Mouse (Mus musculus) hindbrain, embryonic 15.5 days (tissue): ENCODE results near the gene Ptges2. TPM values are rescaled to one million over a fixed set of nuclear protein-coding genes. Genes with fewer than 3 reads are reported as not detected.
A peak's percentile ranks its signal among the peaks of the same experiment; 100 is the strongest.

Experiments
- ATAC-seq: fragments of 200-750 bp; cut with Nextera tagmentation; 2 replicates; pipeline ENCODE4 v1.8.0; 2017; ENCODE audit warnings: low read depth, moderate number of reproducible peaks, moderate TSS enrichment; ENCODE audit not compliant: low FRiP score
- H3K27ac ChIP-seq: fragments of 300-500 bp; sonication (generic); replicated peaks from 2 replicates; pipeline ENCODE4 v1.5.1; 2015; ENCODE audit warnings: mild to moderate bottlenecking, inconsistent platforms
- H3K27me3 ChIP-seq: fragments of 300-500 bp; sonication (generic); 2 replicates; pipeline ENCODE4 v1.6.1; 2015; ENCODE audit warnings: control low read depth, inconsistent platforms
- H3K36me3 ChIP-seq: fragments of 300-500 bp; sonication (generic); 2 replicates; pipeline ENCODE4 v1.6.1; 2015; ENCODE audit warnings: control low read depth, inconsistent platforms
- H3K4me1 ChIP-seq: fragments of 300-500 bp; sonication (generic); replicated peaks from 2 replicates; pipeline ENCODE4 v1.6.1; 2015; ENCODE audit warnings: control low read depth, inconsistent platforms
- H3K4me2 ChIP-seq: fragments of 300-500 bp; sonication (generic); 2 replicates; pipeline ENCODE4 v1.6.1; 2015; ENCODE audit warnings: moderate library complexity, mild to moderate bottlenecking, inconsistent platforms
- H3K4me3 ChIP-seq: fragments of 300-500 bp; sonication (generic); 2 replicates; pipeline ENCODE4 v1.5.1; 2015; ENCODE audit warnings: mild to moderate bottlenecking, inconsistent platforms
- H3K9ac ChIP-seq: fragments of 300-500 bp; sonication (generic); 2 replicates; pipeline ENCODE4 v1.6.1; 2015; ENCODE audit warnings: inconsistent platforms
- H3K9me3 ChIP-seq: fragments of 300-500 bp; sonication (generic); 2 replicates; pipeline ENCODE4 v1.6.1; 2016; ENCODE audit warnings: control low read depth, inconsistent platforms
- WGBS: fragments of 180-500 bp; shearing (Covaris S2); methylation state at CpG from one replicate; pipeline ENCODE4 v1.1.7; 2015; 5-methylcytosine and 5-hydroxymethylcytosine counted together
- polyA plus RNA-seq: library from polyadenylated mRNA; unstranded; fragments of >200 nt; fragmentation: Nextera tagmentation; extraction: Ambion mirVana; gene quantifications from 2 replicates; pipeline ENCODE4 v1.2.1, GENCODE M21; 2015

Gene Ptges2
- polyA plus RNA-seq, 1 experiment from 2014 or later: 51.0 TPM

- H3K4me2 ChIP-seq: peak within 1 kb of the TSS; percentile 70
- no peaks in the 10 kb centered on the region for H3K27me3 ChIP-seq
- peaks cover 4% of the 10 kb centered on the region; the same call in 1 of the 2 replicates for H3K36me3 ChIP-seq
- ATAC-seq: peak; percentile 91
- no peaks in the 10 kb centered on the region for H3K9me3 ChIP-seq
- peak within 1 kb of the TSS; percentile 70 for H3K9ac ChIP-seq
- peak within 1 kb of the TSS; percentile 92 for H3K27ac ChIP-seq
- WGBS: under 1% methylated on average over 97 of the region's 103 CpGs
- H3K4me1 ChIP-seq: peaks cover 45% of the 10 kb centered on the region
- peak within 1 kb of the TSS; percentile 70 for H3K4me3 ChIP-seq
Observed at GRCm38 (mm10) chr2:32450881-32451844, 55.5 kb downstream of the Ptges2 start, which contains the start of gene Slc25a25. Gene Slc25a25, minus strand, starts transcription at chr2:32451445.

- Histone ChIP-seq H3K27ac (peak overlapping the region; percentile 92), H3K27me3 (no peaks in the 10 kb centered on the region), H3K4me1 (peaks cover 45% of the 10 kb centered on the region), H3K4me2 (peak overlapping the region; percentile 70), H3K9ac (peak overlapping the region; percentile 43), H3K36me3 (peaks cover 4% of the 10 kb centered on the region; the same call in 1 of the 2 replicates), H3K9me3 (no peaks in the 10 kb centered on the region), H3K4me3 (peak overlapping the region; percentile 70)
- peak; percentile 97 for ATAC-seq
- WGBS: under 1% methylated on average over 25 of the region's 25 CpGs
Observed at GRCm38 (mm10) chr2:32451870-32452372, 56.2 kb downstream of the Ptges2 start.

GRCm38 (mm10) chr2:32452441-32452971 is 56.8 kb downstream of the Ptges2 start:
- peak; percentile 0; the same call in 1 of the 2 replicates for ATAC-seq
- no peaks in the 10 kb centered on the region for H3K9me3 ChIP-seq
- peak overlapping the region; percentile 56 for H3K27ac ChIP-seq
- H3K4me2 ChIP-seq: peak overlapping the region; percentile 47
- no peak overlapping the region for H3K9ac ChIP-seq
- peaks cover 4% of the 10 kb centered on the region; the same call in 1 of the 2 replicates for H3K36me3 ChIP-seq
- H3K4me1 ChIP-seq: peaks cover 45% of the 10 kb centered on the region
- H3K27me3 ChIP-seq: no peaks in the 10 kb centered on the region
- H3K4me3 ChIP-seq: peak overlapping the region; percentile 70
- WGBS: 93% methylated on average over 16 of the region's 16 CpGs

- Histone ChIP-seq H3K9me3 (no peaks in the 10 kb centered on the region), H3K4me2 (no peak overlapping the region), H3K4me1 (peaks cover 35% of the 10 kb centered on the region), H3K4me3 (no peak overlapping the region), H3K27me3 (no peaks in the 10 kb centered on the region), H3K36me3 (peaks cover 4% of the 10 kb centered on the region; the same call in 1 of the 2 replicates), H3K27ac (no peak overlapping the region), H3K9ac (no peak overlapping the region)
- 88% methylated on average over 5 of the region's 5 CpGs for WGBS
- no peak for ATAC-seq
Observed at GRCm38 (mm10) chr2:32453641-32454303, 58.1 kb downstream of the Ptges2 start.

GRCm38 (mm10) chr2:32454633-32455032 is 58.9 kb downstream of the Ptges2 start:
- peaks cover 4% of the 10 kb centered on the region; the same call in 1 of the 2 replicates for H3K36me3 ChIP-seq
- H3K9me3 ChIP-seq: no peaks in the 10 kb centered on the region
- 84% methylated on average over 10 of the region's 10 CpGs for WGBS
- H3K27ac ChIP-seq: no peak overlapping the region
- H3K4me1 ChIP-seq: peaks cover 31% of the 10 kb centered on the region
- no peak overlapping the region for H3K9ac ChIP-seq
- no peak overlapping the region for H3K4me2 ChIP-seq
- H3K4me3 ChIP-seq: no peak overlapping the region
- ATAC-seq: no peak
- H3K27me3 ChIP-seq: no peaks in the 10 kb centered on the region

- peaks cover 4% of the 10 kb centered on the region; the same call in 1 of the 2 replicates for H3K36me3 ChIP-seq
- no peak for ATAC-seq
- H3K4me3 ChIP-seq: no peak overlapping the region
- 91% methylated on average over 8 of the region's 8 CpGs for WGBS
- no peak overlapping the region for H3K4me2 ChIP-seq
- H3K27me3 ChIP-seq: no peaks in the 10 kb centered on the region
- no peak overlapping the region for H3K9ac ChIP-seq
- H3K27ac ChIP-seq: no peak overlapping the region
- H3K4me1 ChIP-seq: peaks cover 26% of the 10 kb centered on the region
- no peaks in the 10 kb centered on the region for H3K9me3 ChIP-seq
Observed at GRCm38 (mm10) chr2:32455101-32455500, 59.4 kb downstream of the Ptges2 start.

Other genes with a start within 250 kb of the Ptges2 start
- 79.7 and 81.1 TPM in 2 replicates for gene Prrc2b, start 244.8 kb upstream of the Ptges2 start, polyA plus RNA-seq
- 33.1 and 33.6 TPM in 2 replicates for gene Pomt1, start 159.3 kb upstream of the Ptges2 start, polyA plus RNA-seq
- 97.4 and 99.6 TPM in 2 replicates for gene Uck1, start 135.7 kb upstream of the Ptges2 start, polyA plus RNA-seq
- 31.5 and 32.0 TPM in 2 replicates for gene Golga2, start 108.5 kb upstream of the Ptges2 start, polyA plus RNA-seq
- 402 and 448 TPM in 2 replicates for gene Swi5, start 107.8 kb upstream of the Ptges2 start, polyA plus RNA-seq
- gene Ciz1, start 43.6 kb upstream of the Ptges2 start, polyA plus RNA-seq: 48.2 and 60.7 TPM in 2 replicates
- gene Dnm1, start 42.6 kb upstream of the Ptges2 start, polyA plus RNA-seq: 77.2 and 86.0 TPM in 2 replicates
- gene 1110008P14Rik, start 14.0 kb upstream of the Ptges2 start, polyA plus RNA-seq: 156 and 160 TPM in 2 replicates
- gene Lcn2, start 7.6 kb upstream of the Ptges2 start, polyA plus RNA-seq: 0.73 and 1.2 TPM in 2 replicates
- 4.8 and 5.8 TPM in 2 replicates for gene Naif1, start 54.6 kb downstream of the Ptges2 start, polyA plus RNA-seq
- 51.4 and 54.4 TPM in 2 replicates for gene Slc25a25, start 55.5 kb downstream of the Ptges2 start, polyA plus RNA-seq
- 7.5 and 9.5 TPM in 2 replicates for gene Fam102a, start 139.4 kb downstream of the Ptges2 start, polyA plus RNA-seq
- 138 and 140 TPM in 2 replicates for gene Dpm2, start 175.0 kb downstream of the Ptges2 start, polyA plus RNA-seq
- gene Pip5kl1, start 178.9 kb downstream of the Ptges2 start, polyA plus RNA-seq: 11.9 and 15.3 TPM in 2 replicates
- gene 9430097D07Rik, start 179.8 kb downstream of the Ptges2 start, polyA plus RNA-seq: 0.79 and 0.87 TPM in 2 replicates
- 41.2 and 41.9 TPM in 2 replicates for gene St6galnac4, start 191.2 kb downstream of the Ptges2 start, polyA plus RNA-seq
- gene St6galnac6, start 203.8 kb downstream of the Ptges2 start, polyA plus RNA-seq: 24.1 and 27.7 TPM in 2 replicates
- gene Ak1, start 225.9 kb downstream of the Ptges2 start, polyA plus RNA-seq: 89.0 and 95.9 TPM in 2 replicates